Mouse (Mus musculus) heart, embryonic 14.5 days (tissue): Measurements from ENCODE around the gene Ank3. TPM values are rescaled to one million over a fixed set of nuclear protein-coding genes. Genes with fewer than 3 reads are reported as not detected.

ENCODE experiments used
- ATAC-seq: fragments of 200-750 bp; cut with Nextera tagmentation; 2 replicates; pipeline ENCODE4 v1.8.0; 2017; ENCODE audit warnings: low read depth, moderate TSS enrichment; ENCODE audit not compliant: insufficient number of reproducible peaks, insufficient read depth, low FRiP score
- H3K27ac ChIP-seq, 2 experiments: fragments of 200-500 bp in 1 of 2; fragments of 300-500 bp in 1 of 2; sonication (generic) in 1 of 2; replicated peaks in 1 of 2; 2 replicates each; pipeline ENCODE4 v1.5.1; 2012 to 2014; ENCODE audit warnings: low read depth in 2 of 2, low read length in 2 of 2, control low read depth in 1 of 2, mild to moderate bottlenecking in 1 of 2, mixed read lengths in 1 of 2; ENCODE audit not compliant: control insufficient read depth in 1 of 2, insufficient read depth in 1 of 2
- H3K27me3 ChIP-seq: fragments of 300-500 bp; sonication (generic); 2 replicates; pipeline ENCODE4 v1.6.1; 2014; ENCODE audit warnings: mild to moderate bottlenecking, low read length, control low read depth; ENCODE audit not compliant: control insufficient read depth, insufficient read depth
- H3K36me3 ChIP-seq: fragments of 300-500 bp; sonication (generic); 2 replicates; pipeline ENCODE4 v1.6.1; 2014; ENCODE audit warnings: mild to moderate bottlenecking, control low read depth, low read length, mixed read lengths; ENCODE audit not compliant: control insufficient read depth, insufficient read depth
- H3K4me1 ChIP-seq, 2 experiments: fragments of 200-500 bp in 1 of 2; fragments of 300-500 bp in 1 of 2; sonication (generic) in 1 of 2; 2 replicates each; pipeline ENCODE4 v1.6.1; 2012 to 2014; ENCODE audit warnings: low read length in 2 of 2, control low read depth in 1 of 2, mixed read lengths in 1 of 2; ENCODE audit not compliant: control insufficient read depth in 2 of 2, insufficient read depth in 2 of 2
- H3K4me2 ChIP-seq: fragments of 300-500 bp; sonication (generic); 2 replicates; pipeline ENCODE4 v1.6.1; 2014; ENCODE audit warnings: mild to moderate bottlenecking, low read length
- H3K4me3 ChIP-seq, 2 experiments: fragments of 200-500 bp in 1 of 2; fragments of 300-500 bp in 1 of 2; sonication (generic) in 1 of 2; 2 replicates each; pipeline ENCODE4 v1.5.1; 2012 to 2014; ENCODE audit warnings: low read length in 2 of 2, mild to moderate bottlenecking in 2 of 2, control low read depth in 1 of 2, low read depth in 1 of 2, moderate library complexity in 1 of 2; ENCODE audit not compliant: control insufficient read depth in 1 of 2, insufficient read depth in 1 of 2
- H3K9ac ChIP-seq: fragments of 300-500 bp; sonication (generic); 2 replicates; pipeline ENCODE4 v1.6.1; 2014; ENCODE audit warnings: mild to moderate bottlenecking, low read length
- H3K9me3 ChIP-seq: fragments of 300-500 bp; sonication (generic); 2 replicates; pipeline ENCODE4 v1.6.1; 2016; ENCODE audit warnings: low read length, control low read depth; ENCODE audit not compliant: control insufficient read depth
- WGBS: fragments of 180-500 bp; shearing (Covaris S2); extraction: QIAGEN DNeasy Blood & Tissue Kit; methylation state at CpG from one replicate; pipeline ENCODE4 v1.1.7; 2014; 5-methylcytosine and 5-hydroxymethylcytosine counted together
- polyA plus RNA-seq: library from polyadenylated mRNA; unstranded; fragments of >200 nt; fragmentation: Nextera tagmentation; extraction: Ambion mirVana; gene quantifications from 2 replicates; pipeline ENCODE4 v1.2.1, GENCODE M21; 2014

The Ank3 gene
- polyA plus RNA-seq, 1 experiment from 2014 or later = 43.2 TPM

DNA sequence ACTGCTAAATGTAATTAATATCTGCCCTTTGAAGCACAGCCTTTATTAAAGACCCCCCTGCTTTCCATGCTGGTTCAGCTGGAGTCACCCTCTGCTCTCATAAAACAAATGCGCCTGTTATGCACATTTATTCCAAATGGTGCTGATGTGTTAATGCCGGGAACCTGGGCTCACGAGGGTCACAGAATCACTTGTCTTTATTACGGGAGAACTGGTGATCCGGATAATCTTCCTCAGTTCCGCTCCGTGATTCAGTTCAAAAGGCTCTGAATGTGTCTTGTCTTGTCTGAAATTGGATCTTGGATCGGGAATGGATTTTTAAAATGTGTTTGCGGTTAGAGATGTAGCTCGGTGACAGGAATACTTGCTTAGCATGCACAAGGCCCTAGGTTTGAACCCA, 321.9 kb downstream of the Ank3 start:
- Histone ChIP-seq H3K27ac (no peak overlapping the region), H3K27me3 (no peaks in the 10 kb centered on the region), H3K4me2 (no peak overlapping the region), H3K36me3 (no peaks in the 10 kb centered on the region), H3K4me3 (no peak overlapping the region), H3K9ac (no peak overlapping the region), H3K4me1 (peaks cover 9 to 13% of the 10 kb centered on the region in 2 experiments), H3K9me3 (no peaks in the 10 kb centered on the region)
- no peak for ATAC-seq
- 90% methylated on average over 10 of the region's 10 CpGs for WGBS

DNA sequence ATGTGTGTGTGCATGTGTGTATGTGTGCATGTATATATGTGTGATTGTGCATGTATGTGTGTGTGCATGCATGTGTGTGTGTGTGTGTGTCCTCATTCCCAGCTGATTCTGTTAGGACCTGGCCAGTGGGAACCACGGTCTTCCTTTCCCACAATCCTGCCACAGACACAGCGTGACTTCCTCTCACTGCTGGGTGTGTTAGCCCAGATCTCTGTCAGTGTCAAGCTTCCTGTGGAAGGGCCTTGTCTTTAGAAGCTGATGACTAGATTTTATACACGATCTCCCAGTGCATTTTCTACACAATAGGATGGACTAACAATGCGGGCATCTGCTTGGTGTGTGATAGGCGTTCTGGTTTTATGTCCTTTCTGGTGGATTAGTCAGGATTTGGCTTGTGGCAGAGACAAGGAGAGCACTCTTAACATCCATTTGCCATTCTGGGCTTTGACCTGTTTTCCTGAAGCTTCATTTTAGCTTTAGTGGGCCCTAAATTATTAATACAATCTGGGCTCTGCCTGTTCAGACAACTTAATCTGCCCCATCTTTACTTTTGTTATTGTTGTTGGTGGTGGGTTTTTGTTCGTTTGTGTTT, 322.4 kb downstream of the Ank3 start:
- no peak for ATAC-seq
- H3K4me1 ChIP-seq = peaks cover 9 to 10% of the 10 kb centered on the region in 2 experiments

DNA sequence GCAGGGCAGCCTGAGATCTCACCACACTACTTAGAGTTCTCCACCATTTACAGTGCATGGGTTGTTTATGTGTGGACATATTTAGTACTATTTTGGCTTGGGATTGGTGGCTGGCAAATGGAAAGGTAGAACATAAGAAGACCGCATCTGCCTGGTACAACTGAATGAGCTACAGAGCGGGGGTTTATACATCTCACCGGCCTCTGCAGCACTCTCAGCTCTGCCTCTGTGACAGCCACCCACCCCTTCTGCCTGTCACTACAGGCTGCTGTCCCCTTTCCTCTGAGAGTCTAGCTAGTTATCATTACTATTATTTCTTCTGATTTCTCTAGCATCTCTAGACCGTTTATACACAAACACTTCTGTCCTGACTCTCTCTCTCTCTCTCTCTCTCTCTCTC, 325.6 kb downstream of the Ank3 start:
- H3K36me3 ChIP-seq = no peaks in the 10 kb centered on the region
- H3K27ac ChIP-seq = no peak overlapping the region
- no peak overlapping the region for H3K9ac ChIP-seq
- H3K4me3 ChIP-seq = no peak overlapping the region
- no peak for ATAC-seq
- peaks cover 9 to 10% of the 10 kb centered on the region in 2 experiments for H3K4me1 ChIP-seq
- H3K4me2 ChIP-seq = no peak overlapping the region
- WGBS = 89% methylated on average over 4 of the region's 4 CpGs
- H3K9me3 ChIP-seq = no peaks in the 10 kb centered on the region
- H3K27me3 ChIP-seq = no peaks in the 10 kb centered on the region

More for the DNA sequence above, 322.4 kb downstream of the Ank3 start:
- Histone ChIP-seq H3K27ac (no peak overlapping the region), H3K9ac (no peak overlapping the region), H3K4me2 (no peak overlapping the region), H3K36me3 (no peaks in the 10 kb centered on the region), H3K27me3 (no peaks in the 10 kb centered on the region), H3K9me3 (no peaks in the 10 kb centered on the region), H3K4me3 (no peak overlapping the region)
- WGBS = 72% methylated on average over 6 of the region's 6 CpGs

DNA sequence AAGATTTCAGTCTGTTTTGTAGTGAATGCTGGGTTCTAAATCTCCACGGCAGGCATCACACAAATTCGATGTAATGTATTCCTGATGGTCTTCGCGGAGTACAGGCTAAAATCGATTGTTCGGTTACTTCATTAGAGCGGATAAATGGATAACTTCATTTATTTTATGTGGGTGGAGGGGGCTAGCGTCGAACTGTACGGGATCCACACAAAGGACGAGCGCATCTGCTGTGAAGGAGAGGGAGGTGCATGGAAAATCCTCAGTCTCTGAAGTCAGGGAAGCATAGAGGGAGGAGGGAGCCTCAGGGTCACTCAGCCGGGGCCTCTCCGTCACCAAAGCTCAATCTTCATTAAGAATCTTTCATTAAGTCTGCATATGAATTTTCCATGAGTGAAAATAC, 326.5 kb downstream of the Ank3 start:
- H3K4me3 ChIP-seq = no peak overlapping the region
- H3K9me3 ChIP-seq = no peaks in the 10 kb centered on the region
- 90% methylated on average over 14 of the region's 14 CpGs for WGBS
- no peak overlapping the region for H3K27ac ChIP-seq
- H3K4me1 ChIP-seq = peaks cover 2 to 6% of the 10 kb centered on the region in 2 experiments
- H3K4me2 ChIP-seq = no peak overlapping the region
- no peaks in the 10 kb centered on the region for H3K27me3 ChIP-seq
- no peaks in the 10 kb centered on the region for H3K36me3 ChIP-seq
- H3K9ac ChIP-seq = no peak overlapping the region
- ATAC-seq = no peak

DNA sequence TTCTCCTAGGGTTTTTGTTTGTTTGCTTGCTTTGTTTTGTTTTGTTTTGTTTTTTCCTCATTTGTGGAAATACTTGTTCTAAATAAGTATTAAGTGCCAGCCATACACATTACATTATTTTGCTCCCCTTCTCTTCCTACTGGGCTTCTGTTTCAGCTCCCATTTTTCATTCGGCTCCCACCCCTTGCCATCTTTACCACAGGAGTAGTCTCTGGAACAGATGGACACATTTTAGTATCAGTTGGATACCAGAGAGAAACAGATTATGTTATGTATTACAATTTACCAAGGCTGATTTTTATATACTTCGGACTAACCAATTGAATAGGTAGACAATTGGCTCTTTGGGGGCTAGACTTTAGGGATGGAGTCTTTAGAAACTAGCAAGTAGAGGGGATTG, 327.7 kb downstream of the Ank3 start:
- H3K9me3 ChIP-seq = no peaks in the 10 kb centered on the region
- no peaks in the 10 kb centered on the region for H3K36me3 ChIP-seq
- no peak for ATAC-seq
- WGBS = 94% methylated on average over 2 of the region's 2 CpGs
- H3K27ac ChIP-seq = no peak overlapping the region
- H3K4me3 ChIP-seq = no peak overlapping the region
- no peaks in the 10 kb centered on the region for H3K27me3 ChIP-seq
- no peak overlapping the region for H3K4me2 ChIP-seq
- peaks cover 2 to 10% of the 10 kb centered on the region in 2 experiments; a peak in 2 of 4 replicates for H3K4me1 ChIP-seq
- no peak overlapping the region for H3K9ac ChIP-seq

DNA sequence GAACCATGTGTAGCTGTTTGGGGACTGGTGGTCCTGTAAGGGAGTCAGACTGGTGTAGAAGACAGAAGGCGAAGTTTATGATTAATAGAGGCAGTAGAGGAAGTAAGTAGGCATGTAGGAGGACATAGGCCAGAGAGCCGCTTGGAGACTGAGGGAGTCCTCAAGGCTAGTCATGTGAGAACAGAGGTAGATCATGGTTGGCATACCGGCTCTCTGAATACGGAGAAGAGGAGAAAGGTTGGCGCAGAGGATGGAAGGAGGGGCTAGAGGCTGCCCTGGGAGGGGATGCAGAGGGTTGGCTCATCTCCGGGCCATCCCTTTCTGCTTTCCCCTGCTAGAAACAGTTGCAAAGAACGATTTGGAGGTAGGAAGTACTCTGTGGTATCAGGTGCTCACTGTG, 328.2 kb downstream of the Ank3 start:
- WGBS = 89% methylated on average over 7 of the region's 7 CpGs
- Histone ChIP-seq H3K27me3 (no peaks in the 10 kb centered on the region), H3K4me3 (no peak overlapping the region), H3K9me3 (no peaks in the 10 kb centered on the region), H3K36me3 (no peaks in the 10 kb centered on the region), H3K27ac (no peak overlapping the region), H3K4me2 (no peak overlapping the region), H3K9ac (no peak overlapping the region), H3K4me1 (peaks cover 1 to 16% of the 10 kb centered on the region in 2 experiments; a peak in 2 of 4 replicates)
- no peak for ATAC-seq

DNA sequence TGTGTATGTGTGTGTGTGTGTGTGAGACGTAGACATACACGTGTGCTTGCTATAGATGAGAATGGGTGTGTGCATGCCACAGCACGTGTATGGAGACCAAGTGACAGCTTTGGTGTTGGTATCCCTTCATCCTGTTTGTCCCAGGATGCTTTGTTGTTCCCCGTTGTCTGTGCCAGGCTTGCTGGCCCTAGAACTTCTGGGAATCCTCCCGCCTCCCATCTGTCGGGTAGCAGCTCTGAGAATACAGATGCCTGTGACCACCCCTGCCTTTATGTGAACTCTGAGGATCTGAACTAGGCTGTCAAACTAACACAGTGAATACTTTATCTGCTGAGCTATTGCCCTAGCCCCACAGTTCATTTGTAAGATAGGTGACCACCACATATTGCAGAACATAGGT, 330.3 kb downstream of the Ank3 start:
- Histone ChIP-seq H3K36me3 (no peaks in the 10 kb centered on the region), H3K27ac (no peak overlapping the region), H3K27me3 (no peaks in the 10 kb centered on the region), H3K9ac (no peak overlapping the region), H3K4me1 (peaks cover 2 to 17% of the 10 kb centered on the region in 2 experiments; a peak in 2 of 4 replicates), H3K9me3 (no peaks in the 10 kb centered on the region), H3K4me2 (no peak overlapping the region), H3K4me3 (no peak overlapping the region)
- WGBS = 83% methylated on average over 6 of the region's 6 CpGs
- no peak for ATAC-seq

DNA sequence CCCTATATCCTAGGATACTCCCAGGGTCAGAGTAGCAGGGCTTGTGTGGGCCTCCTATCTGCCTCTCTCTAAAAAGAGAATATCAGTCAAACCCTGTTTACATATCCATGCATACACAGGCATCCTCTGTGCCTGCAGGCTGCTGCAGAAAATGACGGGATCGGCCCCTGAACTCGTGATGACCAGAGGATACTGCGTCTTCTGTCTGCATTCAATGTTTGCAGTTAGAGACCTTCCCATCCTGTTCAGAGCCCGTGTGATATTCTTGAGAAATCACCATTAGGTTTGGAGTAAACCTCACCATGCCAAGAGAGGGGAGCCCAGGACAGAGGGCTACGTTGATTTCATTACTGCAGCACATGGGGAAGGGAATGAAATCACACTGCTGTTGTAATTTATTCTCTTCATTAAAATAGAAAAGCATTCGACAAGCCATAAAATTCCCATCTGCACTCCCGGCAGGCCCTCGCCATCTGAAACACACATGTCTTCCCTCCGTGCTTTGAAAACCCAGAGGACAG, 331.8 kb downstream of the Ank3 start:
- H3K4me2 ChIP-seq = no peak overlapping the region
- H3K27me3 ChIP-seq = no peaks in the 10 kb centered on the region
- H3K27ac ChIP-seq = no peak overlapping the region
- H3K9me3 ChIP-seq = no peaks in the 10 kb centered on the region
- H3K36me3 ChIP-seq = no peaks in the 10 kb centered on the region
- H3K9ac ChIP-seq = no peak overlapping the region
- peaks cover 2 to 17% of the 10 kb centered on the region in 2 experiments; a peak in 2 of 4 replicates for H3K4me1 ChIP-seq
- H3K4me3 ChIP-seq = no peak overlapping the region
- 81% methylated on average over 10 of the region's 10 CpGs for WGBS
- no peak for ATAC-seq
